Mouse (Mus musculus): Measurements from ENCODE around the gene Bpifc. TPM values are rescaled to one million over a fixed set of nuclear protein-coding genes. Genes with fewer than 3 reads are reported as not detected.

The Bpifc gene
- polyA plus RNA-seq, 1 experiment: 1.6 TPM

DNA sequence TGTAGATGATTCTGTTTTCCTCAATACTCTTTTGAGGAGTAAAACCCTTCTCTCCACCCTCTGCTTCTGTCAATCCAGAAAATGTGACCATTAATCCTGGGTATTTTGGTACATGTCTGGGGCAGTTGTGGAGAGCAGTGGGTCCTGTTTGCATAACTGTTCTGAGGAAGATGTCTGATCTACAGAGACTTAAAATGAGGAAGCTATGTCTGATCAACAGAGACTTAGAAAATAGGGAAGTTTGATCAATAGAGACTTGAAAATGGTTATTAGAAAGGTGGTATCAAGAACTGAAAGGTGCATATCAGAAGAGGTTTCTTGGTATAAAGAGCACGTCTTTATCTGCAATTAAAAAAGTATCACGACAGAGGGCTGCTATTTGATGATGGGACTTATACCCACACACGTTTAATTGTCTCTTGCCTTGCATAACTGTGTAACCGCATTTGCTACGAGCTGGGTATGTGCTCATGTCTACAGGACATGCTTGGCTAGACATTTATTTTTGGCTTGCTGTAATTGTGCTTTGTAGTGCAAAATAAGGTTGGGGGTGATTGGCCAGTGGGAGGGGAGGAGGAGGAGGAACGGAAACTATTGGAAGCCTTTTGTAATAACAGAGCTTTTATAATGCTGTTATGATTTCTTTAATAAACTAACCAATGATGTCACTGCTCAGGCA is 59.8 kb downstream of the Bpifc start:
- DNase-seq (ENCODE audit: low read depth): no peak

- no peak for DNase-seq (ENCODE audit: low read depth)
These were observed 63.1 kb downstream of the Bpifc start for GRCm38 (mm10) chr10:85948483-85949196.

DNA sequence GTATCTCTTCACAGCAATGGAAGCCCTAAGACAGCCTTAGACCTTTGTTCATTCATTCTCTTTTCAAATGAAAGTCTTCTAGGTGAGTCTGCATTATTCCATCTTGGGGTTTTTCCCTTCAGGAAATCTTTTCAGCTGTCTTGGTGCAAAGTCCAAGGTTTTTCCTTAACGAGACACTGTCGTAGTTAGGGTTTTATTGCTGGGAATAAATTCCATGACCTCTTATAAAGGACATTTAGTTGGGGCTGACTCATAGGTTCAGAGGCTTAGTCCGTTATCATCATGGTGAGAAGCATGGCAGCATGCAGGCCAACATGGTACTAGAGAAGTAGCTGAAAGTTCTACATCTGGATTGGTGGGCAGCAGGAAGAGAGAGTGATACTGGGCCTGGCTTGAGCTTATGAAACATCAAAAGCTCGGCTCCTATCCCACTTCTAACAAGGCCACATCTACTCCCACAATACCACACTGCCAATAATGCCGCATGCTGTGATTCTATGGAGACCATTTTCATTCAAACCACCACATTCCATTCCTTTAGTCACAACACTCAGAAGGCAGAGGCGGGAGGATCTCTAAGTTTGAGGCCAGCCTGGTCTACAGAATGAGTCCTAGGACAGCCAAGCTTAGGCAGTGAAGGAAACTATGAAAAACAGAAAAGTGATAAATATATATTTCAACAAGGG is 75.3 kb downstream of the Bpifc start:
- no peak for DNase-seq (ENCODE audit: low read depth)

GRCm38 (mm10) chr10:85929962-85930361 is 81.7 kb downstream of the Bpifc start:
- DNase-seq (ENCODE audit: low read depth): no peak

- no peak for DNase-seq (ENCODE audit: low read depth)
These were observed 82.5 kb downstream of the Bpifc start for GRCm38 (mm10) chr10:85929208-85929591.

DNA sequence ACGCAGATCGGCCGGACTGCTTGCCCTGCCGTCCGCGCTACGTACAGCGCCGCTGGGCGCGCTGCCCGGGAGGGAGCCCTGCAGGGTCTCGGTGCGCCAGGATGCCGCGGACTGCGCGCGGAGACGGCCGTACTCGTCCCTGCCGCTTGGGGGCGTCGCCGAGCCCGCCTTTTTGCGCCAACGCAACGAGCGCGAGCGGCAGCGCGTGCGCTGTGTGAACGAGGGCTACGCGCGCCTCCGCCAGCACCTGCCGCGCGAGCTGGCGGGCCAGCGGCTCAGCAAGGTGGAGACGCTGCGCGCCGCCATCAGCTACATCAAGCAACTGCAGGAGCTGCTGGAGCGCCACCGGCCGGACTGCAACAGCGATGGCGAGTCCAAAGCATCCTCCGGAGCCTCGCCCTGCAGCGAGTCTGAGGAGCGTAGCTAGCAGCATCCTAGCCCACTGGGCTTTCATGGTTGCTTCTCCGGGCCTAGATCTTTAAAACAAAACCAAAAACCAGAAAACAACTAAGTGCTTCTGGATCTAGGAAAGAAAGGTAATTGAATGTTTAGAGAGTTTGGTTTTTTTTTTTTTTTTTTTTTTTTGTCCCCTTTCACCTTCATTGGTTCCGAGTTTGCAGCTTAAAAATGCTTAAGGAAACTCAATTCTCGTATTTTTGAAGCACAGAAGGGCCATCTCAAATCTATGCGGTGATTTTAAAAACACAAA is 83.0 kb downstream of the Bpifc start:
- no peak for DNase-seq (ENCODE audit: low read depth)

DNA sequence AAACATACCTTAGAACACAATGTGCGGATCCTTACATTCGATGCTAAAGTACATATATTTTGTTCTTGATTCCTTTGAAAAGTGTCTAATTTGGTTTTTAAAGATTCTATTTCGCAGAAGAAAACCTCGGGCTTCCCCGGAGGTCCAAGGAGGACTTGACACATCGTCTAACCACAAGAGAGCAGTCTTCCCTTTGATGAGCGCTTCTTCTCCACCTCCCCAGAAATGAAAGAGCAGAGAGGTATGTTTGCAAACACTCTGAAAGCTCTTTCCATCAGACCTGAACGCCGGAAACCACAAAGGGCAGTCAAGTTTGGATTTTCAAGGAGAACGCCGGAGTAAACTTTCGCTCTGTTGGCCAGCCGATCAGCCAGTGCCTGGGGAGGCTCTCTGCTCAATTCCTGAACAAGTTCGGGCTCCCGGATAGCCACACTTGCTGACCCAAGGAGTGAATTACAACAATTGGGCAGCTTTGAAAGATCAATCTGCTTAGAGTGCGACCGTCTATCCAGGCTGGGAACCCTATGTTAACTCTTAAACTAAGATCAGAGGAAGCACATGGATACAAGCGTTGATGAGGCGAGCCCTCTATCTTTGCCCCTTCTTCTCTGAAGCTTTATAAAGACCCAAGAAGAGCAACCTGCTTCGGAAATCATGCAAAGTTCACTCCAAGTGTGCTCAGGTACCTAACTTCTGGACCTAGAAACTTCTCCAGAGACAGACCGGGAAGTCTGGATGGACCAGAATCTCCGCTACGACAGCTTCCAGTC is 83.8 kb downstream of the Bpifc start, which contains the start of gene Ascl4:
Gene Ascl4, plus strand, starts transcription at position 6 of the 770 bp plus-strand sequence.
- no peak for DNase-seq (ENCODE audit: low read depth)

- peak; percentile 75 for DNase-seq (ENCODE audit: low read depth)
These were observed 95.0 kb downstream of the Bpifc start, which contains the start of gene Prdm4 for GRCm38 (mm10) chr10:85916498-85917309. TSS of gene Prdm4 (minus strand) at chr10:85917142.

Other genes with a start within 250 kb of the Bpifc start
- gene Pwp1, start 182.4 kb downstream of the Bpifc start, polyA plus RNA-seq (2012; rRNA removed): 14.2 and 15.2 TPM in 2 replicates
- gene Prdm4, start 94.8 kb downstream of the Bpifc start, polyA plus RNA-seq (2012; rRNA removed): 38.1 and 43.1 TPM in 2 replicates
- gene Ascl4, start 84.2 kb downstream of the Bpifc start, polyA plus RNA-seq (2012; rRNA removed): 8.9 and 13.7 TPM in 2 replicates
- gene Rtcb, start 54.1 kb downstream of the Bpifc start, polyA plus RNA-seq (2012; rRNA removed): 182 and 243 TPM in 2 replicates
- gene Fbxo7, start 10.1 kb upstream of the Bpifc start, polyA plus RNA-seq (2012; rRNA removed): 29.1 and 33.9 TPM in 2 replicates